Mouse (Mus musculus): ENCODE data around the gene Tecta. TPM values are rescaled to one million over a fixed set of nuclear protein-coding genes. Genes with fewer than 3 reads are reported as not detected.

Tecta gene
- polyA plus RNA-seq (2016; fragmentation: Nextera tagmentation; extraction: Ambion mirVana): 0.10 and 0.11 TPM in 2 replicates

GRCm38 (mm10) chr9:42399829-42400228 is at the start of gene Tecta:
Tecta (minus strand) TSS chr9:42399929.
- H3K4me1 ChIP-seq: 0 out of 2 replicates have a peak, but pooled peaks cover 2% of the 10 kb centered on the region
- H3K9me3 ChIP-seq: no peaks in the 10 kb centered on the region
- 65% methylated on average over 6 of the region's 6 CpGs for WGBS
- no peaks in the 10 kb centered on the region for H3K36me3 ChIP-seq (replicated peaks)
- no peaks in the 10 kb centered on the region for H3K27me3 ChIP-seq (replicated peaks; ENCODE audit: low read depth, poor library complexity, severe bottlenecking)
- DNase-seq (ENCODE audit: low spot score): no peak
- no peak within 1 kb of the TSS for H3K4me3 ChIP-seq
- no peak within 1 kb of the TSS for H3K27ac ChIP-seq (replicated peaks)

- H3K27ac ChIP-seq (replicated peaks): no peak overlapping the region
- H3K27me3 ChIP-seq (replicated peaks; ENCODE audit: low read depth, poor library complexity, severe bottlenecking): no peaks in the 10 kb centered on the region
- H3K36me3 ChIP-seq (replicated peaks): peaks cover 71% of the 10 kb centered on the region
- no peaks in the 10 kb centered on the region for H3K9me3 ChIP-seq
- no peak for DNase-seq (ENCODE audit: low spot score)
- WGBS: 91% methylated on average over 6 of the region's 6 CpGs
- H3K4me3 ChIP-seq: no peak overlapping the region
- no peaks in the 10 kb centered on the region for H3K4me1 ChIP-seq
Measured at GRCm38 (mm10) chr9:42449043-42449442, 49.3 kb upstream of the Tecta start.

DNA sequence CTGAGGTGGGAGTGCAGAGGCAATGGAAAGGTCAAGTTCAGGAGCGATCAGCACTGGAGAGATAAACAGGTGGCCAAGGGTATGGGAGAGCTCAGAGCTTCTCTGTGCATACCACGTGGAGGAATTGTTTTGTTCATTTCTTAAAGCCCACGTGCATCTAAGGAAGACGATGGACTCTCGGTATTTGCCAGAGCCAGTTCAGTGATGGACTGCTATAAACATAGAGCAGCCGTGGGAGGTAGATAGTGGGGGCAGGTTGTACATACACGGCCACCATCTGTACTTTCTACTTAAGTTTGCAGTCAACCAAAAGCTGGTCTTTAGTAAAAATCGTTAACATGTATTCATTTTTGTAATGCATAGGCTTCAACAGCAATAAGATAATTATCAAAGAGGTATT is 42.4 kb upstream of the Tecta start:
- no peak overlapping the region for H3K4me3 ChIP-seq
- H3K4me1 ChIP-seq: peaks cover 13% of the 10 kb centered on the region
- WGBS: 92% methylated on average over 8 of the region's 8 CpGs
- H3K36me3 ChIP-seq (replicated peaks): peaks cover 82% of the 10 kb centered on the region
- no peak for DNase-seq (ENCODE audit: low spot score)
- no peak overlapping the region for H3K27ac ChIP-seq (replicated peaks)
- no peaks in the 10 kb centered on the region for H3K9me3 ChIP-seq
- H3K27me3 ChIP-seq (replicated peaks; ENCODE audit: low read depth, poor library complexity, severe bottlenecking): no peaks in the 10 kb centered on the region

DNA sequence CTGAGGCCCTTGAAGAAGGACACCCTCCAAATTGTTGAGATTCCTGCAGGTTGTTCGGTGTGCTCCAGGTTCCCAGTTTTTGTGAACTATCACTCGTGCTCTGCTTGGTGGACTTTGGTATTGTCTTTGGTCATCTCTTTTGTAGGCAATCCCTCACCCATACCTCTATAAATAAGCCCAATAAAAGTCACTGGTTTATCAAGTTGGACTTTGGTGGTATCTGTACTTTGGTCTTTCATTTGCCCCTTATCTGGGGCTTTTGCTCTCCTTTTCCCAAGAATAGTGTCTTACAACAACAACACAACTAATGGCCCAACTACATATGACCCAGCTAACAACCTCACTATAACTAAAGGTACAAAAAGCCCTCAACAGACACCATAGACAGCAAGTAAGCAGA is 41.5 kb upstream of the Tecta start:
- no peaks in the 10 kb centered on the region for H3K27me3 ChIP-seq (replicated peaks; ENCODE audit: low read depth, poor library complexity, severe bottlenecking)
- H3K9me3 ChIP-seq: no peaks in the 10 kb centered on the region
- no peak overlapping the region for H3K27ac ChIP-seq (replicated peaks)
- peaks cover 13% of the 10 kb centered on the region for H3K4me1 ChIP-seq
- no peak overlapping the region for H3K4me3 ChIP-seq
- 96% methylated on average over 2 of the region's 2 CpGs for WGBS
- DNase-seq (ENCODE audit: low spot score): no peak
- H3K36me3 ChIP-seq (replicated peaks): peaks cover 85% of the 10 kb centered on the region

GRCm38 (mm10) chr9:42439446-42439845 is 39.7 kb upstream of the Tecta start:
- peaks cover 88% of the 10 kb centered on the region for H3K36me3 ChIP-seq (replicated peaks)
- 32% methylated on average over 4 of the region's 4 CpGs for WGBS

DNA sequence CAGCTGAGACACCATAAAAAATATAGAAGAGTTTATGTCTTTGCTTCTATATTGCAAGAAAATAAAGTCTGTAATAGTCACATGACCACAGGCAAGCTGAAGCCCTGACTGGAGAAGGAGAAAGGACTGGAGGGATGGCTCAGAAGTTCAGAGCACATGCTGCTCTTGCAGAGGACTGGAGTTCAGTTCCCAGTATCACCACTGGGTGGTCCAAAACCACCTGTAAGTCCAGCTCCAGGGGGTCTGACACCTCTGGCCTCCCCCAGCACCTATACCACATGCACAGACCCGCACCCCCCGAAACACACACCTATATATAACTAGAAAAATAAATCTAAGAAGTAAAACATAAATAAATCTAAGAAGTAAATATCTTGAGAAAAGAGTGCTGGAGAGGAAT is 32.4 kb upstream of the Tecta start:
- Histone ChIP-seq H3K27ac (replicated peaks) (no peak overlapping the region), H3K4me1 (peaks cover 24% of the 10 kb centered on the region), H3K27me3 (replicated peaks; ENCODE audit: low read depth, poor library complexity, severe bottlenecking) (no peaks in the 10 kb centered on the region), H3K36me3 (replicated peaks) (peaks cover 87% of the 10 kb centered on the region), H3K9me3 (no peaks in the 10 kb centered on the region), H3K4me3 (no peak overlapping the region)
- WGBS: 86% methylated on average over 2 of the region's 2 CpGs
- no peak for DNase-seq (ENCODE audit: low spot score)

More at GRCm38 (mm10) chr9:42439446-42439845, 39.7 kb upstream of the Tecta start:
- peaks cover 13% of the 10 kb centered on the region for H3K4me1 ChIP-seq
- no peak overlapping the region for H3K4me3 ChIP-seq
- no peak overlapping the region for H3K27ac ChIP-seq (replicated peaks)
- DNase-seq (ENCODE audit: low spot score): no peak
- H3K9me3 ChIP-seq: no peaks in the 10 kb centered on the region
- no peaks in the 10 kb centered on the region for H3K27me3 ChIP-seq (replicated peaks; ENCODE audit: low read depth, poor library complexity, severe bottlenecking)

GRCm38 (mm10) chr9:42431606-42432005 is 31.9 kb upstream of the Tecta start:
- H3K36me3 ChIP-seq (replicated peaks): peaks cover 85% of the 10 kb centered on the region
- no peaks in the 10 kb centered on the region for H3K9me3 ChIP-seq
- H3K27me3 ChIP-seq (replicated peaks; ENCODE audit: low read depth, poor library complexity, severe bottlenecking): no peaks in the 10 kb centered on the region
- H3K27ac ChIP-seq (replicated peaks): no peak overlapping the region
- H3K4me3 ChIP-seq: no peak overlapping the region
- peaks cover 29% of the 10 kb centered on the region for H3K4me1 ChIP-seq
- no peak for DNase-seq (ENCODE audit: low spot score)
- WGBS: 89% methylated on average over 2 of the region's 2 CpGs

DNA sequence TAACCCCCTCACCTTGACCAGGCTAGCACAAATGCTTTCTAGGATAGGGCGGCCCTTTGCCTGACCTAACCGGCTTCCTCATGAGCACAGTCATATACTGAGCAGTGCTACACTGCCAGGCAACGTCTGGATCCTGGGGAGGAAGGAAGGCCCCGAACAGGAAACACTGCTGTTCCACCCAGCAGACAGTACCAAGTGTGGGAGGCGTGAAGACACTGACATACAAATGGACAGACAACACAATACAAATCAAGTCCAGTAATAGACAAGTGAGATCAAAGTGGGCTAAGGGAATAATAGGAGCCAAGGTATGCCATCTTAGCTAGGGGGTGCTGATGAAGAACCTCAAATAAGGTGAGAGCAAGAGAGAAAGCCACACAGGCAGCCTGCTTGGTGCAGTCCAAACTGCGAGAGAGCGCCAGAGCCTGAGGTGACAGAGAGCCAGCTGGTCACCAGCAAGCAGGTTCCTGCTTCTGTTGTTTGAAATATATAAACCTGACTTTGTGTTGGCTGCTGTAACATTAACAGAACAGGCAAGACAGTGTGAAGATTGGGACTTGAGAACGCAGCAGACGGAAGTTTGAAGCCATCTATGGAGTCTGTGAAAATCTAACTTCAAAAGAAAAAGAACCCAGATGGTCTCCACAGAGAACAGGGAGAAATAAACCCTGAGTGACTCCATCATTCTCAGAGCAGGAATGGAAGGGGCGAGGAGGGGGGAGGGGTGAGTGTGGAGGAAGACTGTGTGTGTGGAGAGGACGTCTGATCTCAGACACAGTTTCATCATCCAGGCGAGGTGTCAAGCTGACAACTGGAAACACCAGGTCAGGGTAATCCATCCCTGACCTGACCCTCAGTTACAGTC is 28.6 kb upstream of the Tecta start:
- Histone ChIP-seq H3K4me1 (peaks cover 32% of the 10 kb centered on the region), H3K4me3 (no peak overlapping the region), H3K9me3 (no peaks in the 10 kb centered on the region), H3K27ac (replicated peaks) (peak overlapping the region; percentile 32; the same call in 1 of the 2 replicates), H3K36me3 (replicated peaks) (peaks cover 67% of the 10 kb centered on the region), H3K27me3 (replicated peaks; ENCODE audit: low read depth, poor library complexity, severe bottlenecking) (no peaks in the 10 kb centered on the region)
- 75% methylated on average over 12 of the region's 12 CpGs for WGBS
- no peak for DNase-seq (ENCODE audit: low spot score)

DNA sequence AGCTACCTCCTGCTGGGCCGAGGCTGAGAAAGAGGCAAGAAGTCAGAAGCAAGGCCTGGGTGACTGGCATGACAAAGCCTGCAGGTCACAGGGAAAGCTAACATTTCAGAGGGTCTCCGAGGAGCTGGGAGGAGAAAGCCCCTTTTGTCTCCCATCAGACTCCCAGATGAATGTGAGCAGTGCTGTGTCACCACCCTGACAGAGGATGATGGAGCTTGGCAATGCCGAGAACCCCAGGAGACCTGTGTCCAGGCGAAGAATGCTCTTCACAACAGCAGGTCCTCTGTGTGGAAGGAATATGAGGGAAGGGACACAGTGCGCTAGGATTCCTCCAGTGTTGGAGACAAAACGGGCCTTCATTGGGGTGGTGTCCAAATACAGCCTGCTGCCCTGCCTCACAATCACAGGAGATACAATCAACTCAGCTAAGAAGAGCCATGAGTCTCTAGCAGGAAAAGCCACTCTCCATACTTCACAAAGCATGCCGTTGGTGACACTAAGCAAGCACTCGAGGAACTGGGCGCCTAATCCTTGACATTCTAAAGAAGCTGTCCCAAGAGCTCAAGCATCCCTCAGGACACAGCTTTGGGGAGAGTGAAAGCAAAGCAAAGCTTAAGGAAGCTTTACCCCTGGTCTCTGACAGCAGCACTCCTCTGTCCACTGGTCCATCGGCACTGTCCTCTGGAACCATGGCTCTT is 27.1 kb upstream of the Tecta start:
- Histone ChIP-seq H3K27me3 (replicated peaks; ENCODE audit: low read depth, poor library complexity, severe bottlenecking) (no peaks in the 10 kb centered on the region), H3K36me3 (replicated peaks) (peaks cover 64% of the 10 kb centered on the region), H3K4me3 (no peak overlapping the region), H3K27ac (replicated peaks) (no peak overlapping the region), H3K4me1 (peaks cover 32% of the 10 kb centered on the region), H3K9me3 (no peaks in the 10 kb centered on the region)
- no peak for DNase-seq (ENCODE audit: low spot score)
- 43% methylated on average over 10 of the region's 10 CpGs for WGBS

DNA sequence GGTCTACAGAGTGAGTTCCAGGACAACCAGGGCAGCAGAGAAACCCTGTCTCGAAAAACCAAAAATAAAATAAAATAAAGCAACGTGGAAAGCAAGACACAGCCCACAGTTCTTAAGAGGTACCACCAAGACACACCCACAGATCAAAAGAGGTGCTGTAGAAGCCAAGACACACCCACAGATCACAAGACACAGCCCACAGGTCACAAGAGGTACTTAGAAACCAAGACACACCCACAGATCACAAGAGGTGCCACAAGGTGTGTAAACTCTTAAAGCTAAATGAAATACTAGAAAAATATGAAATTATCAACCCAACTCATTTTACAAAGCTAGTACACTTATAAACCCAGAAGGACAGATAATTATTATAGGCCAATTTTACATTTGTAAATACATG is 23.9 kb upstream of the Tecta start:
- Histone ChIP-seq H3K9me3 (no peaks in the 10 kb centered on the region), H3K36me3 (replicated peaks) (peaks cover 51% of the 10 kb centered on the region), H3K4me3 (no peak overlapping the region), H3K27ac (replicated peaks) (no peak overlapping the region), H3K27me3 (replicated peaks; ENCODE audit: low read depth, poor library complexity, severe bottlenecking) (no peaks in the 10 kb centered on the region), H3K4me1 (peaks cover 18% of the 10 kb centered on the region)
- WGBS: 91% methylated on average over 2 of the region's 2 CpGs
- DNase-seq (ENCODE audit: low spot score): no peak

DNA sequence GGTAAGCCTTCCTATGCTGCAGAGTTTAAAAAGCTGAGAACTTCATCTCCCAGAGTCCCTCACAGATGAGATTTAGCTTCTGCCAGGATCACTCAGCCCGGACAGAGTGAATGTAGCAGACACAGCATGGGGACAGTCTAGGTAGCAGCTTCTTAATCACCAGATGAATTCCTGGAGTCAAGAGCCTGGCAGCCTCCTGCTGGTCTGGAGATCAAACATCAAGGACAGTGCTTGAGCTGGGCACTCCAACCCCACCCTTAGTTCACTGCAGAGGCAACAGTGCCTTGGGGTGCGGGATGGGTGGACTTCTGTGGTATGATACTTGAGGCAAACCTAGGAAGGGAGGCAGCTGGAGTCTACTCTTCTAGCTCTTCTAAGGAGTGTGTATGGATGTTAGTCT is 20.0 kb upstream of the Tecta start:
- Histone ChIP-seq H3K4me1 (peaks cover 19% of the 10 kb centered on the region), H3K4me3 (no peak overlapping the region), H3K9me3 (no peaks in the 10 kb centered on the region), H3K27me3 (replicated peaks; ENCODE audit: low read depth, poor library complexity, severe bottlenecking) (no peaks in the 10 kb centered on the region), H3K36me3 (replicated peaks) (peaks cover 66% of the 10 kb centered on the region), H3K27ac (replicated peaks) (no peak overlapping the region)
- 73% methylated on average over 2 of the region's 2 CpGs for WGBS
- no peak for DNase-seq (ENCODE audit: low spot score)

DNA sequence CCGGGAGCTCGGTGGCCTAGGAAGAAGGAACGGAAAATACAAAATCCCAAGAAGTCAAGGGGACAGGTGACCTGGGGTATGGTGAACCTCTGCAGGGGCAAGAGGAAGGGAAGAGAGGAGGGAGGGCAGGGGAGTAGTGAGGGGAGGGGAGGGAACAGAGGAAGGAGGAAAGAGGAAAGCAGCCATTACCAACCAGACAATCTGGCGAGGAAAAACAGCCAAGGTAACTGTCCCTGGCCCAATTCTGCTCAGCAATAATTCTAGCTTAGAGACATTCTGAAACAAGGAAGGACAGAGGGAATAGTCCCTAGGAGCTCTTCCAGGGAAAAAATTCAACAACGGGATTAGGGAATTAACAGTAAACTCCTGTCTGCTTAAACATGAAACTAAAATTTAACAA is 19.1 kb upstream of the Tecta start:
- Histone ChIP-seq H3K27ac (replicated peaks) (no peak overlapping the region), H3K9me3 (no peaks in the 10 kb centered on the region), H3K4me3 (no peak overlapping the region), H3K36me3 (replicated peaks) (peaks cover 66% of the 10 kb centered on the region), H3K27me3 (replicated peaks; ENCODE audit: low read depth, poor library complexity, severe bottlenecking) (no peaks in the 10 kb centered on the region), H3K4me1 (peaks cover 28% of the 10 kb centered on the region)
- no peak for DNase-seq (ENCODE audit: low spot score)
- WGBS: 85% methylated on average over 5 of the region's 5 CpGs
